Comparison of ENCODE assay signal across 25 mouse cellular contexts in genomic region chr16:62872688-62873117, GRCm38 (mm10). TPM values are rescaled to one million over a fixed set of nuclear protein-coding genes. Genes with fewer than 3 reads are reported as not detected.
A peak's percentile ranks its signal among the peaks of the same experiment; 100 is the strongest.
DNase-seq lines count a peak whose midpoint lies in the region; ATAC-seq lines count a peak whose summit lies in the region.
"Had no signal": no experiment of that assay in that cellular context is flagged by ENCODE, and none has a peak within 500 bp of the region (broad histone marks: within the 10 kb centered on the region; RNA-seq: fewer than 3 reads in every experiment).

No protein-coding gene starts in this region.

- ATAC-seq in limb, embryonic 12.5 days (ENCODE audit: insufficient number of reproducible peaks, insufficient read depth, low FRiP score, low TSS enrichment, low read depth), result no peak
- ATAC-seq: forebrain, embryonic 14.5 days; Patski had no signal

- H3K9ac ChIP-seq in limb, embryonic 12.5 days (replicated peaks), result no peak overlapping the region
- H3K9ac ChIP-seq: embryonic facial prominence, embryonic 12.5 days; heart, embryonic 12.5 days; hindbrain, embryonic 13.5 days; midbrain, embryonic 12.5 days had no signal

- H3K4me3 ChIP-seq in limb, embryonic 12.5 days (replicated peaks), result no peak overlapping the region
- H3K4me3 ChIP-seq: embryonic facial prominence, embryonic 12.5 days; erythroblast, embryonic 14.5 days; heart, embryonic 12.5 days; hindbrain, embryonic 13.5 days; midbrain, embryonic 12.5 days had no signal

- peak overlapping the region; percentile 53; the same call in 1 of the 2 replicates for H3K27ac ChIP-seq in limb, embryonic 12.5 days
- H3K27ac ChIP-seq: embryonic facial prominence, embryonic 12.5 days; hindbrain, embryonic 13.5 days; macrophage; midbrain, embryonic 12.5 days had no signal

- H3K4me1 ChIP-seq in limb, embryonic 12.5 days (replicated peaks), result peaks cover 3% of the 10 kb centered on the region
- H3K4me1 ChIP-seq: embryonic facial prominence, embryonic 12.5 days; heart, embryonic 12.5 days; midbrain, embryonic 12.5 days had no signal

- H3K4me2 ChIP-seq in limb, embryonic 12.5 days, result no peak overlapping the region
- H3K4me2 ChIP-seq: embryonic facial prominence, embryonic 12.5 days; heart, embryonic 12.5 days; hindbrain, embryonic 13.5 days; midbrain, embryonic 12.5 days had no signal

- no peaks in the 10 kb centered on the region for H3K27me3 ChIP-seq in limb, embryonic 12.5 days
- H3K27me3 ChIP-seq: embryonic facial prominence, embryonic 12.5 days; heart, embryonic 12.5 days; hindbrain, embryonic 13.5 days; midbrain, embryonic 12.5 days; Patski had no signal

- DNase-seq in kidney, postnatal 4 days, result peak; percentile 6 to 22
- no peak for DNase-seq in kidney, postnatal 10 days
- DNase-seq in ovary, adult 18-20 months (ENCODE audit: low spot score), result peak; percentile 17
- DNase-seq in ovary, postnatal 10 days (ENCODE audit: low spot score), result no peak
- DNase-seq in retina, embryonic 14.5 days (ENCODE audit: low spot score), result peak; percentile 43
- no peak for DNase-seq in MN1 (ENCODE audit: low spot score)
- no peak for DNase-seq in spleen, postnatal 4 days (ENCODE audit: low spot score in 2 of 2)
- DNase-seq: cerebellum, adult 2 months; cerebellum, postnatal 36 days; gastrocnemius, postnatal 10 days; heart, adult 11 months; heart, postnatal 14 days; lung, adult 18-20 months; right cerebral cortex, postnatal 25 days; thymus, adult 2 months had no signal

- H3K36me3 ChIP-seq in limb, embryonic 12.5 days, result no peaks in the 10 kb centered on the region
- H3K36me3 ChIP-seq: embryonic facial prominence, embryonic 12.5 days; heart, embryonic 12.5 days; hindbrain, embryonic 13.5 days; midbrain, embryonic 12.5 days had no signal

- 45% methylated on average over 5 of the region's 5 CpGs for WGBS in limb, embryonic 12.5 days

- H3K9me3 ChIP-seq in limb, embryonic 12.5 days, result 0 out of 2 replicates have a peak, but pooled peaks cover 4% of the 10 kb centered on the region
- H3K9me3 ChIP-seq: hindbrain, embryonic 13.5 days; midbrain, embryonic 12.5 days had no signal

RNA-seq across cellular contexts. Expression of gene Pros1, which starts 18.6 kb away (rescaled TPM):
- 23.8 and 24.3 TPM in 2 replicates for polyA plus RNA-seq in limb, embryonic 12.5 days (2016; fragmentation: Nextera tagmentation; extraction: Ambion mirVana)
- polyA plus RNA-seq: erythroblast, embryonic 14.5 days had no signal

RNA-seq across cellular contexts. Expression of gene Arl13b, which starts 25.9 kb away (rescaled TPM):
- polyA plus RNA-seq in limb, embryonic 12.5 days (2016; fragmentation: Nextera tagmentation; extraction: Ambion mirVana), result 22.5 and 25.8 TPM in 2 replicates

RNA-seq across cellular contexts. Expression of gene Stx19, which starts 58.2 kb away (rescaled TPM):
- polyA plus RNA-seq in limb, embryonic 12.5 days (2016; fragmentation: Nextera tagmentation; extraction: Ambion mirVana), result 0.31 and 0.90 TPM in 2 replicates
- polyA plus RNA-seq: cerebellum, adult 2 months; erythroblast, embryonic 14.5 days; large intestine, adult 2 months; macrophage; thymus, adult 2 months had no signal

Comparison
In these comparisons a context has a peak if more than half of its experiments do, and no peak if none do; other contexts are left out.
1. DNase-seq: peak in kidney, postnatal 4 days (2 of 2), ovary, adult 18-20 months (single experiment) and retina, embryonic 14.5 days (single experiment); none in kidney, postnatal 10 days (single experiment), ovary, postnatal 10 days (single experiment), MN1 (single experiment) and spleen, postnatal 4 days (0 of 2).